Mouse (Mus musculus) thymus, adult 2 months (tissue): ENCODE results near the gene Npepps. TPM values are rescaled to one million over a fixed set of nuclear protein-coding genes. Genes with fewer than 3 reads are reported as not detected.

Source experiments
- DNase-seq: peaks from one replicate; pipeline ENCODE4 v3.0.0; 2021
- H3K27ac ChIP-seq: fragments of 200-500 bp; 2 replicates; pipeline ENCODE4 v1.5.1; 2012; ENCODE audit warnings: low read length, control low read depth; ENCODE audit not compliant: control insufficient read depth, insufficient read depth
- H3K27me3 ChIP-seq: fragments of 200-500 bp; 2 replicates; pipeline ENCODE4 v1.6.1; 2012; ENCODE audit warnings: mild to moderate bottlenecking, low read length, moderate library complexity, mixed read lengths; ENCODE audit not compliant: control insufficient read depth, insufficient read depth
- H3K36me3 ChIP-seq: fragments of 200-500 bp; 2 replicates; pipeline ENCODE4 v1.6.1; 2012; ENCODE audit warnings: mild to moderate bottlenecking, low read length, moderate library complexity; ENCODE audit not compliant: control insufficient read depth, insufficient read depth
- H3K4me1 ChIP-seq: fragments of 200-500 bp; replicated peaks from 2 replicates; pipeline ENCODE4 v1.6.1; 2012; ENCODE audit warnings: low read length; ENCODE audit not compliant: control insufficient read depth, insufficient read depth
- H3K4me3 ChIP-seq: fragments of 200-500 bp; 2 replicates; pipeline ENCODE4 v1.5.1; 2012; ENCODE audit warnings: mild to moderate bottlenecking, low read length, control low read depth, moderate library complexity; ENCODE audit not compliant: control insufficient read depth, insufficient read depth
- CTCF ChIP-seq: fragments of 200-500 bp; IDR thresholded peaks from 2 replicates; pipeline ENCODE4 v1.5.1; 2012; ENCODE audit warnings: mild to moderate bottlenecking, control low read depth, low read length, moderate library complexity, borderline replicate concordance; ENCODE audit not compliant: control insufficient read depth, poor library complexity, insufficient read depth; ENCODE audit errors: extremely low read depth
- POLR2A ChIP-seq: fragments of 200-500 bp; IDR thresholded peaks from 2 replicates; pipeline ENCODE4 v1.6.1; 2012; ENCODE audit warnings: mild to moderate bottlenecking, low read length, control low read depth, moderate library complexity; ENCODE audit not compliant: control insufficient read depth, poor library complexity, insufficient read depth; ENCODE audit errors: extremely low read depth
- WGBS: fragments of 180-500 bp; shearing (Covaris S2); methylation state at CpG from one replicate; pipeline ENCODE4 v1.1.7; 2018; 5-methylcytosine and 5-hydroxymethylcytosine counted together
- polyA plus RNA-seq: library from polyadenylated mRNA; depleted of rRNA; stranded (reverse); fragments of >200 nt; gene quantifications from 2 replicates; pipeline ENCODE4 v1.2.3, GENCODE M21; 2012

Npepps gene
- polyA plus RNA-seq, 1 experiment: 36.9 TPM

DNA sequence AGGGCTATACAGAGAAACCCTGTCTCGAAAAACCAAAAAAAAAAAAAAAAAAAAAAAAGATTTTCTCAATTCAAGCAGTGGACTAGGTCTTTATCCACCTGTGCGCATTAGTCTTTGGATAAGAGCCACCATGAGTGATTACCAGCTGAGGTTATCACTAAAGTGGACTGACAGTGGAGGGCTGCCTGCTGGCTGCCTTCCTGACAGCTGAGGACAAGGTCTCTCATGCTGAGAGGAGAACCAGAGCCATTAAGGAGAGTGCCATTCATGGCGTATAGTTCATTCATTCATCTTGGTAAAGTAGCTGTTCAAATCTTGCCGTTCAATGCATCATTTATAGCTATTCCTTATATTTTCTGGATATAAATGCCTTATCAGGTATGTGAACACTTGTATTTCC lies 16.1 kb upstream of the Npepps start:
- no peaks in the 10 kb centered on the region for H3K27me3 ChIP-seq
- no peak for DNase-seq
- no peak overlapping the region for H3K27ac ChIP-seq
- H3K4me3 ChIP-seq: no peak overlapping the region
- no peaks in the 10 kb centered on the region for H3K36me3 ChIP-seq
- TF ChIP-seq CTCF: no peak
- TF ChIP-seq POLR2A: no peak
- peaks cover 6% of the 10 kb centered on the region for H3K4me1 ChIP-seq
- WGBS: 97% methylated on average over 3 of the region's 4 CpGs

DNA sequence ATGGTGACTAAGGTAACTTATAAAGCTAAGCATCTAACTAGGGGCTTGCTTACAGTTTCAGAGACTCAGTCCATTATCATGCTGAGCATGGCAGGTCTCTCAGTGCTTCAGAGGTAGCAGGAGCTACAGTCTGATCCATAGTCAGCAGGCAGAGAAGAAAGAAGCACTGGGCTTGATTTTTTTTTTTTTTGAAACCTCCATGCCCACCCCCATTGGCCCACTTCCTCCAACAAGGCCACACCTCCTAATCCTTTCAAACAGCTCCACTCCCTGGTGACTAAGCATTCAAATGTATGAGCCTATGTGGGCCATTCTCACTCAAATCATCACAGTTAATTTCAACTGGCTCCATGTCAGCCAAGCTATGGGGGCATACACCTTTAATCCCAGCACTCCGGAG lies 12.3 kb upstream of the Npepps start:
- TF ChIP-seq POLR2A (no peak), CTCF (no peak)
- no peak for DNase-seq
- WGBS: 100% methylated on average over 1 of the region's 1 CpGs
- H3K4me3 ChIP-seq: no peak overlapping the region
- H3K4me1 ChIP-seq: peaks cover 3% of the 10 kb centered on the region
- H3K27me3 ChIP-seq: no peaks in the 10 kb centered on the region
- H3K36me3 ChIP-seq: no peaks in the 10 kb centered on the region
- H3K27ac ChIP-seq: no peak overlapping the region

DNA sequence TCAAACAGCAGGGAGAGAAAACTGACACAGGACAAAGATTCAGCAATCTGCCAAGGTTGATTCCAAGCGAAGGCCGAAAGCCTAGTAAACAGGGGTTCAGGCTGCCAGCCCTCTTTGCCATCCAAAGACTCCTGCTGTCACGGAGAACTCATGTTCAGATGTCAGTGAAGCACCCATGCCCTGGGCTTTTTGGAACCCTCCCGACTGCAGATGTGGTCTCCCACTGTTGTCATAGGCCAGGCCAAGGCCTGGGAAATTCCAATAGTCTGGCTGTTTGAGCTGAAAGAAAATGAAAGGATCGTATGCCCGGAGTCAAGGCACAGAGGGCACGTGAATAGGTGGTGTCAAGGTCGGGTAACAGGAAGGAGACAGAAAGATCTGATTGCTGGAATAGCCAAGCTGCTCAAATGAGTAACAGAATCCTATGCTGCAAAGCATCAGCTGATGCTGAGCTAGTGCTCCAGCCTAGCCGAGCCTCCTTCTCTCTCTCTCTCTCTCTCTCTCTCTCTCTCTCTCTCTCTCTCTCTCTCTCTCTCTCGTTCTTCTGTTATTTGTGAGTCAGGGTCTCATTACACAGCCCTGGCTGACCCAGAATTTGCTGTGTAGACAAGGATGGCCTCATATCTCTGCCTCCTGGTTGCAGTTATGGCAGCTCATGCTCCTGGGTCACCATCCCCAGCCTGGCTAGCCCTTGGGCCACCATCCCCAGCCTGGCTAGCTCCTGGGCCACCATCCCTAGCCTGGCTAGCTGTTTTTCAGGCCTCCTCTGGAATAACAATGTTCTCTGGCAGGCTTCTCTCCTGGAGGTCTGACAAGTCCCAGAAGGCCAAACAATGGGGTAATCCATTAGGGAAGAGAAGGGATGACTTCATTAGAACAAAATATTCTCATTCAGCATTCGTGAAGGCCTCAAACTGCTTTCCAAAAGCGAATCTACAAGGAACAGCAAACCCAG lies 9.1 kb upstream of the Npepps start:
- no peak for DNase-seq
- 85% methylated on average over 12 of the region's 12 CpGs for WGBS
- Histone ChIP-seq H3K4me1 (no peaks in the 10 kb centered on the region), H3K36me3 (no peaks in the 10 kb centered on the region), H3K27me3 (no peaks in the 10 kb centered on the region), H3K27ac (no peak overlapping the region), H3K4me3 (no peak overlapping the region)
- TF ChIP-seq POLR2A: no peak
- TF ChIP-seq CTCF: no peak

DNA sequence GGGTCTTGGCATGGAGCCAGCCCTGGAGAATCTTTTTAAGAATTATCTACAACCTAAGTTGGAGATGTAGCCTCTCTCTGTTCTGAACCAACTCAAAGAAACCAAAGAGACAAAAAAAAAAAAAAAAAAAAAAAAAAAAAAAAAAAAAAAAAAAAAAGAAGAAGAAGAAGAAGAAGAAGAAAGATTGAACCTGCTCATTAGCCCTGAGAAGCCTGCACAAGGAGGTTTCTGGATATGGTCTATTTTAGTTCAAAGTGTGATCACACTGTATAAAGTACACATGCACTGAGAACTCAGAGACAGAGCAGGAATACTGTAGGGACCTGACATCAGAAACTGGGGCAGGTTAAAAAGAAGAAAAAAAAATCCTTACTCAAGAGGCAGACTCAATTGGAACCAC lies 7.2 kb upstream of the Npepps start:
- no peak for DNase-seq
- Histone ChIP-seq H3K36me3 (no peaks in the 10 kb centered on the region), H3K27ac (no peak overlapping the region), H3K4me3 (no peak overlapping the region), H3K27me3 (no peaks in the 10 kb centered on the region), H3K4me1 (no peaks in the 10 kb centered on the region)
- TF ChIP-seq POLR2A (no peak), CTCF (no peak)

DNA sequence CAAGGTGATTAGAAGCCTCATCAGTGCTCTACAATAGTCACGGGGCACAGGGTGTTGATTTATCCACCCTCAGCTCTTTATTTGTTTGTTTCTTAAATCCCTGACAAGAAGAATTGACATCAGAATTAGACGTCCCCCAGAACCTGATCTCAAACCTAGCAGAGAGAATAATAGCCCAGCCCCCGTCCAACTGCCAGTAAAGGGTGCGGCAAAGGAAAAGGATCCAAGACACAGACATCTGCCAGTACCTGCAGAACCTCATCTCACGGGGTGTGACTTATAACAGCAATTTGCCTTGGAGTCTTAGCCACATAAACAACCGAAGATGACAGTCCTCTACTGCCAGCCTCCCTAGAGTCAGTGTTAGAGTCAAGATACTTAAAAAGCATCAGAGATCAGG lies 6.5 kb upstream of the Npepps start:
- WGBS: 91% methylated on average over 6 of the region's 6 CpGs

DNA sequence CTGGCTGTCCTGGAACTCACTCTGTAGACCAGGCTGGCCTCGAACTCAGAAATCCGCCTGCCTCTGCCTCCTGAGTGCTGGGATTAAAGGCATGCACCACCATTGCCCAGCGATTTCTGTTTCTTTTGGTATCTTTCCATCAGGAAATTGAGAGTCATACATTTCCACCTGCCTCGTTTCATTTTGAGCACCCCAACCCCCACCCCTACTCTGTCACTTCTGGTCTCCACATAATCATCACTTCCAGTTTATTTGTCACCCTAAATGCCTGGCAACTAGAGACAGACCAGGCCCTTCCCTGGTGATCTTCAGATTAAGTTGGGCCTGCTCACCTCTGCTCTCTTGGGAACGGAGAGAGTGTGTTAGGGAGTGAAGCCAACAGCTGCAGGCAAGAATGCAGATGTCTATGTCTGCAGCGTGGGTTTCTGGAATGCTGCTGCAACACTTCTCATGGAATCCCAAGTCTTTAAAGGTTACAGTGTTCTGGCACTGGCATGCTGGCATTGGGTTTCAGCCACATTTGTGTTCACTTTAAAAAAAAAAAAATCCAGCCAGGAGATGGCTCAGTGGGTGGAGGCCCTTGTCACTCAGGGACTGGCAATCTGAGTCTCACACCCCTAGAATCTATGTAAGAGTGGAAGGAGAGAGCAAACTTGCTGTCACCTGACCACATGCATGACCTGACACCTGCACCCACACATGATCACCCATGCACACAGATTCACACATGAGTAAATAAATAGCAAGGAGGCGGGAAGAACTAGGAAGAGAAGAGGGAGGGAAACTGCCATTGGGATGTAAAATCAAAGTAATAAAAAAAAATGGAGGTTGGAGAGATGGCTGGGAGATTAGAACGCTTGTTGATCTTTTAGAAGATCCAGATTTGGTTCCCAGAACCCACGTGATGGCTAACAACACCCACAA lies 5.7 kb upstream of the Npepps start:
- TF ChIP-seq POLR2A (no peak), CTCF (no peak)
- no peak overlapping the region for H3K27ac ChIP-seq
- no peak overlapping the region for H3K4me3 ChIP-seq
- no peaks in the 10 kb centered on the region for H3K4me1 ChIP-seq
- H3K27me3 ChIP-seq: no peaks in the 10 kb centered on the region
- WGBS: 85% methylated on average over 9 of the region's 9 CpGs
- no peak for DNase-seq
- H3K36me3 ChIP-seq: no peaks in the 10 kb centered on the region

More for the DNA sequence above, 6.5 kb upstream of the Npepps start:
- no peak for DNase-seq
- Histone ChIP-seq H3K36me3 (no peaks in the 10 kb centered on the region), H3K27me3 (no peaks in the 10 kb centered on the region), H3K27ac (no peak overlapping the region), H3K4me1 (no peaks in the 10 kb centered on the region), H3K4me3 (no peak overlapping the region)
- TF ChIP-seq POLR2A: no peak
